Comparison of ENCODE assay signal across 9 mouse cellular contexts in genomic region chr17:36915076-36915475, GRCm38 (mm10). TPM values are rescaled to one million over a fixed set of nuclear protein-coding genes. Genes with fewer than 3 reads are reported as not detected.
A peak's percentile ranks its signal among the peaks of the same experiment; 100 is the strongest.
DNase-seq lines count a peak whose midpoint lies in the region; ATAC-seq and TF ChIP-seq lines count a peak whose summit lies in the region.
"Had no signal": no experiment of that assay in that cellular context is flagged by ENCODE, and none has a peak within 500 bp of the region (broad histone marks: within the 10 kb centered on the region; RNA-seq: fewer than 3 reads in every experiment).

No protein-coding gene starts in this region.

- H3K27me3 ChIP-seq in kidney, embryonic 15.5 days, result peaks cover 13% of the 10 kb centered on the region
- no peaks in the 10 kb centered on the region for H3K27me3 ChIP-seq in embryonic facial prominence, embryonic 10.5 days (replicated peaks; ENCODE audit: low read depth, poor library complexity, severe bottlenecking)
- H3K27me3 ChIP-seq in hindbrain, embryonic 14.5 days (ENCODE audit: control insufficient read depth, insufficient read depth, low read length), result no peaks in the 10 kb centered on the region
- H3K27me3 ChIP-seq in midbrain, postnatal 0 days (ENCODE audit: insufficient read depth, low read length), result no peaks in the 10 kb centered on the region

- no peaks in the 10 kb centered on the region for H3K4me1 ChIP-seq in kidney, embryonic 15.5 days
- H3K4me1 ChIP-seq in embryonic facial prominence, embryonic 10.5 days, result no peaks in the 10 kb centered on the region
- no peaks in the 10 kb centered on the region for H3K4me1 ChIP-seq in hindbrain, embryonic 14.5 days (replicated peaks; ENCODE audit: control insufficient read depth, insufficient read depth, low read length)
- H3K4me1 ChIP-seq in midbrain, postnatal 0 days (ENCODE audit: insufficient read depth, low read length), result no peaks in the 10 kb centered on the region
- H3K4me1 ChIP-seq: embryonic facial prominence, embryonic 15.5 days had no signal

- TF ChIP-seq CTCF in midbrain, postnatal 0 days (IDR thresholded peaks at IDR 0.05), result peak; percentile 76

- no peak overlapping the region for H3K27ac ChIP-seq in kidney, embryonic 15.5 days
- no peak overlapping the region for H3K27ac ChIP-seq in embryonic facial prominence, embryonic 10.5 days (replicated peaks)
- H3K27ac ChIP-seq in hindbrain, embryonic 14.5 days, result no peak overlapping the region
- no peak overlapping the region for H3K27ac ChIP-seq in midbrain, postnatal 0 days (ENCODE audit: low read depth, low read length)
- H3K27ac ChIP-seq: embryonic facial prominence, embryonic 15.5 days had no signal

- no peak overlapping the region for H3K9ac ChIP-seq in kidney, embryonic 15.5 days
- H3K9ac ChIP-seq in hindbrain, embryonic 14.5 days, result no peak overlapping the region
- no peak overlapping the region for H3K9ac ChIP-seq in midbrain, postnatal 0 days (replicated peaks; ENCODE audit: low read length, poor library complexity, severe bottlenecking)
- H3K9ac ChIP-seq: embryonic facial prominence, embryonic 15.5 days had no signal

- intact Hi-C loops in left cerebral cortex, postnatal 36 days (cut with DNase I), result loop anchor here (5.0 kb wide), 2 partner anchors 132 to 287 kb away; partner anchors contain the start of genes Gabbr1 and Olfr94

- no peak for ATAC-seq in kidney, embryonic 15.5 days (replicated peaks; ENCODE audit: low FRiP score)
- no peak for ATAC-seq in hindbrain, embryonic 14.5 days (ENCODE audit: low FRiP score)
- no peak for ATAC-seq in midbrain, postnatal 0 days (ENCODE audit: low FRiP score)

- 14% methylated on average over 9 of the region's 9 CpGs for WGBS in kidney, embryonic 15.5 days
- WGBS in embryonic facial prominence, embryonic 10.5 days, result 15% methylated on average over 9 of the region's 9 CpGs
- WGBS in hindbrain, embryonic 14.5 days, result 17% methylated on average over 9 of the region's 9 CpGs
- WGBS in midbrain, postnatal 0 days, result 12% methylated on average over 9 of the region's 9 CpGs

- H3K36me3 ChIP-seq in kidney, embryonic 15.5 days, result no peaks in the 10 kb centered on the region
- no peaks in the 10 kb centered on the region for H3K36me3 ChIP-seq in embryonic facial prominence, embryonic 10.5 days (replicated peaks)
- no peaks in the 10 kb centered on the region for H3K36me3 ChIP-seq in hindbrain, embryonic 14.5 days (replicated peaks; ENCODE audit: control insufficient read depth, insufficient read depth)
- H3K36me3 ChIP-seq in midbrain, postnatal 0 days (ENCODE audit: insufficient read depth, low read length), result no peaks in the 10 kb centered on the region
- H3K36me3 ChIP-seq: embryonic facial prominence, embryonic 15.5 days had no signal

- DNase-seq in kidney, adult 11 months, result peak; percentile 28
- DNase-seq in adrenal gland, postnatal 25 days, result peak; percentile 70
- DNase-seq in embryonic facial prominence, embryonic 10.5 days (ENCODE audit: low spot score), result peak; percentile 69
- DNase-seq in hindbrain, embryonic 14.5 days (ENCODE audit: low spot score), result peak; percentile 64
- DNase-seq in left cerebral cortex, postnatal 36 days (ENCODE audit: low spot score in 2 of 2), result peak; percentile 32 to 49
- peak; percentile 43 for DNase-seq in midbrain, postnatal 0 days (ENCODE audit: low spot score)
- peak; percentile 79 for DNase-seq in thymus, postnatal 14 days

- no peaks in the 10 kb centered on the region for H3K9me3 ChIP-seq in kidney, embryonic 15.5 days (replicated peaks)
- no peaks in the 10 kb centered on the region for H3K9me3 ChIP-seq in embryonic facial prominence, embryonic 10.5 days
- H3K9me3 ChIP-seq in hindbrain, embryonic 14.5 days (ENCODE audit: control insufficient read depth, low read length), result no peaks in the 10 kb centered on the region
- H3K9me3 ChIP-seq in midbrain, postnatal 0 days (ENCODE audit: low read length), result no peaks in the 10 kb centered on the region
- H3K9me3 ChIP-seq: embryonic facial prominence, embryonic 15.5 days had no signal

- no peak overlapping the region for H3K4me3 ChIP-seq in kidney, embryonic 15.5 days (replicated peaks)
- no peak overlapping the region for H3K4me3 ChIP-seq in embryonic facial prominence, embryonic 10.5 days
- no peak overlapping the region for H3K4me3 ChIP-seq in hindbrain, embryonic 14.5 days (replicated peaks; ENCODE audit: low read length)
- no peak overlapping the region for H3K4me3 ChIP-seq in midbrain, postnatal 0 days (ENCODE audit: low read depth, low read length)
- H3K4me3 ChIP-seq: embryonic facial prominence, embryonic 15.5 days had no signal

- H3K4me2 ChIP-seq in kidney, embryonic 15.5 days, result no peak overlapping the region
- no peak overlapping the region for H3K4me2 ChIP-seq in hindbrain, embryonic 14.5 days (replicated peaks)
- H3K4me2 ChIP-seq in midbrain, postnatal 0 days (ENCODE audit: low read depth, low read length, poor library complexity, severe bottlenecking), result no peak overlapping the region
- H3K4me2 ChIP-seq: embryonic facial prominence, embryonic 15.5 days had no signal

RNA-seq across cellular contexts. Expression of gene Trim31, which starts 17.2 kb away (rescaled TPM):
- 0.35 TPM in 1 of 2 replicates, not detected in the other for polyA plus RNA-seq in kidney, embryonic 15.5 days (2015; fragmentation: Nextera tagmentation; extraction: Ambion mirVana)
- not detected in 2 replicates for total RNA-seq in adrenal gland, postnatal 25 days (2021)
- not detected in 2 replicates for polyA plus RNA-seq in embryonic facial prominence, embryonic 10.5 days (2016; fragmentation: Nextera tagmentation; extraction: Ambion mirVana)
- polyA plus RNA-seq in hindbrain, embryonic 14.5 days (2014; fragmentation: Nextera tagmentation; extraction: Ambion mirVana), result not detected in 2 replicates
- not detected for total RNA-seq in left cerebral cortex, postnatal 36 days (2021)
- not detected in 2 replicates for total RNA-seq in midbrain, postnatal 0 days (2014; rRNA removed)
- not detected in 2 replicates for polyA plus RNA-seq in midbrain, postnatal 0 days (2015; fragmentation: Nextera tagmentation; extraction: Ambion mirVana)
- polyA plus RNA-seq: embryonic facial prominence, embryonic 15.5 days had no signal

RNA-seq across cellular contexts. Expression of gene Trim40, which starts 25.2 kb away (rescaled TPM):
- not detected in 2 replicates for polyA plus RNA-seq in kidney, embryonic 15.5 days (2015; fragmentation: Nextera tagmentation; extraction: Ambion mirVana)
- 0.61 TPM in 1 of 2 replicates, not detected in the other for total RNA-seq in adrenal gland, postnatal 25 days (2021)
- not detected in 2 replicates for polyA plus RNA-seq in embryonic facial prominence, embryonic 10.5 days (2016; fragmentation: Nextera tagmentation; extraction: Ambion mirVana)
- polyA plus RNA-seq in hindbrain, embryonic 14.5 days (2014; fragmentation: Nextera tagmentation; extraction: Ambion mirVana), result not detected in 2 replicates
- total RNA-seq in left cerebral cortex, postnatal 36 days (2021), result not detected
- total RNA-seq in midbrain, postnatal 0 days (2014; rRNA removed), result not detected in 2 replicates
- 0.19 and 0.25 TPM in 2 replicates for polyA plus RNA-seq in midbrain, postnatal 0 days (2015; fragmentation: Nextera tagmentation; extraction: Ambion mirVana)
- polyA plus RNA-seq: embryonic facial prominence, embryonic 15.5 days had no signal

RNA-seq across cellular contexts. Expression of gene Rnf39, which starts 27.6 kb away (rescaled TPM):
- polyA plus RNA-seq in kidney, embryonic 15.5 days (2015; fragmentation: Nextera tagmentation; extraction: Ambion mirVana), result 0.13 and 0.53 TPM in 2 replicates
- total RNA-seq in adrenal gland, postnatal 25 days (2021), result 0.85 TPM in 1 of 2 replicates, not detected in the other
- not detected in 2 replicates for polyA plus RNA-seq in embryonic facial prominence, embryonic 10.5 days (2016; fragmentation: Nextera tagmentation; extraction: Ambion mirVana)
- 0.90 and 1.3 TPM in 2 replicates for polyA plus RNA-seq in hindbrain, embryonic 14.5 days (2014; fragmentation: Nextera tagmentation; extraction: Ambion mirVana)
- 1 to 10 TPM; 7.1 to 9.9 TPM for total RNA-seq in left cerebral cortex, postnatal 36 days (2021)
- total RNA-seq in midbrain, postnatal 0 days (2014; rRNA removed), result 3.9 TPM in 2 replicates
- polyA plus RNA-seq in midbrain, postnatal 0 days (2015; fragmentation: Nextera tagmentation; extraction: Ambion mirVana), result 2.8 and 3.3 TPM in 2 replicates

RNA-seq across cellular contexts. Expression of gene Ppp1r11, which starts 36.5 kb away (rescaled TPM):
- polyA plus RNA-seq in kidney, embryonic 15.5 days (2015; fragmentation: Nextera tagmentation; extraction: Ambion mirVana), result 115 and 127 TPM in 2 replicates
- 78.7 and 85.4 TPM in 2 replicates for total RNA-seq in adrenal gland, postnatal 25 days (2021)
- polyA plus RNA-seq in embryonic facial prominence, embryonic 10.5 days (2016; fragmentation: Nextera tagmentation; extraction: Ambion mirVana), result 151 and 153 TPM in 2 replicates
- polyA plus RNA-seq in hindbrain, embryonic 14.5 days (2014; fragmentation: Nextera tagmentation; extraction: Ambion mirVana), result 170 and 191 TPM in 2 replicates
- 100 to 1,000 TPM; 126 to 130 TPM for total RNA-seq in left cerebral cortex, postnatal 36 days (2021)
- 54.0 and 64.5 TPM in 2 replicates for total RNA-seq in midbrain, postnatal 0 days (2014; rRNA removed)
- 143 and 166 TPM in 2 replicates for polyA plus RNA-seq in midbrain, postnatal 0 days (2015; fragmentation: Nextera tagmentation; extraction: Ambion mirVana)

RNA-seq across cellular contexts. Expression of gene Znrd1, which starts 43.3 kb away (rescaled TPM):
- 93.2 and 95.6 TPM in 2 replicates for polyA plus RNA-seq in kidney, embryonic 15.5 days (2015; fragmentation: Nextera tagmentation; extraction: Ambion mirVana)
- 33.8 and 41.3 TPM in 2 replicates for total RNA-seq in adrenal gland, postnatal 25 days (2021)
- polyA plus RNA-seq in embryonic facial prominence, embryonic 10.5 days (2016; fragmentation: Nextera tagmentation; extraction: Ambion mirVana), result 95.1 and 100 TPM in 2 replicates
- polyA plus RNA-seq in hindbrain, embryonic 14.5 days (2014; fragmentation: Nextera tagmentation; extraction: Ambion mirVana), result 50.4 and 55.7 TPM in 2 replicates
- 10 to 100 TPM; 32.1 to 33.5 TPM for total RNA-seq in left cerebral cortex, postnatal 36 days (2021)
- total RNA-seq in midbrain, postnatal 0 days (2014; rRNA removed), result 31.6 and 37.1 TPM in 2 replicates
- polyA plus RNA-seq in midbrain, postnatal 0 days (2015; fragmentation: Nextera tagmentation; extraction: Ambion mirVana), result 42.4 and 43.7 TPM in 2 replicates

Comparison
In these comparisons a context has a peak if more than half of its experiments do, and no peak if none do; other contexts are left out.
1. DNase-seq: peak in every context shown above with its lines; median percentile 79 in thymus, postnatal 14 days; 70 in adrenal gland, postnatal 25 days; 69 in embryonic facial prominence, embryonic 10.5 days; 64 in hindbrain, embryonic 14.5 days; 43 in midbrain, postnatal 0 days; 40 in left cerebral cortex, postnatal 36 days; 28 in kidney, adult 11 months.